In the genomic region with DNA sequence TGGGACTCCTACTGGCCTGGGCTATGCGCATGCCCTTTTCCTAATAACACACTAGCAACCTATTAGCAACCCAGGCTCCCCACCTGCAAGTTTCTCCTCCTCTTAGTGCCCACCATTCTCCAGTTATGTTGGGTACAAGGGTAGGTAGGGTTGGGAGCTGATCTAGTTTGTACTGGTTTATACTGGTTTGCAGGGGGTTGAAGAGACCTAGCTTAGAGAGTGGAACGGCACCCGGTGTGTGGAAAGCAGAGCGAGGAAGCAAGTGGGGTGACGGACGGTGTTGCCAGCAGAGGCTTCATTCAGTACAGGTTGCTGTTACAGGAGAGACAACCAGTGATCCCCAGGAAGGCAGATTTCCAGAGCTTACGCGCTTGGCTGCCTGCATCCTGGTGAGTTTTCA, we compare ENCODE assay signal across 8 mouse cellular contexts. TPM values are rescaled to one million over a fixed set of nuclear protein-coding genes. Genes with fewer than 3 reads are reported as not detected.
DNase-seq lines count a peak whose midpoint lies in the region; ATAC-seq and TF ChIP-seq lines count a peak whose summit lies in the region.
"Not testable (repeated sequence)": the region's sequence is repeated elsewhere in the genome, so short reads cannot be mapped to it uniquely, and the experiment has no call there.

A gene (plus strand): TSS at position 301 of the 400 bp plus-strand sequence.

- H3K27ac ChIP-seq in embryonic facial prominence, embryonic 13.5 days; limb, embryonic 14.5 days (replicated peaks; ENCODE audit: low read depth, low read length); midbrain, embryonic 10.5 days (replicated peaks); stomach, embryonic 15.5 days: not testable (repeated sequence)

- H3K27me3 ChIP-seq in Patski; embryonic facial prominence, embryonic 13.5 days; limb, embryonic 14.5 days (ENCODE audit: control insufficient read depth, insufficient read depth, low read length); midbrain, embryonic 10.5 days (ENCODE audit: low read depth, poor library complexity, severe bottlenecking); stomach, embryonic 15.5 days (replicated peaks): not testable (repeated sequence)

- CTCF ChIA-PET in Patski (lab: Charles Lee), result not testable (repeated sequence)

- TF ChIP-seq POLR2A in limb, embryonic 14.5 days (IDR thresholded peaks at IDR 0.05; ENCODE audit: borderline replicate concordance, extremely low read depth, insufficient read depth, insufficient read length), result not testable (repeated sequence)

- 100% methylated on average over 1 of the region's 8 CpGs for WGBS in embryonic facial prominence, embryonic 13.5 days
- 100% methylated on average over 1 of the region's 8 CpGs for WGBS in large intestine, adult 2 months
- no CpG with 5 or more reads among the region's 8 CpGs for WGBS in limb, embryonic 14.5 days
- 100% methylated on average over 1 of the region's 8 CpGs for WGBS in midbrain, embryonic 10.5 days
- WGBS in stomach, embryonic 15.5 days, result 88% methylated on average over 1 of the region's 8 CpGs

- H3K36me3 ChIP-seq in embryonic facial prominence, embryonic 13.5 days; limb, embryonic 14.5 days (ENCODE audit: control insufficient read depth, insufficient read depth, low read length); midbrain, embryonic 10.5 days; stomach, embryonic 15.5 days: not testable (repeated sequence)

- ATAC-seq in Patski; embryonic facial prominence, embryonic 13.5 days (ENCODE audit: insufficient number of reproducible peaks, insufficient read depth, low FRiP score, low TSS enrichment, low read depth); limb, embryonic 14.5 days (ENCODE audit: low FRiP score, low read depth); stomach, embryonic 15.5 days (ENCODE audit: insufficient read depth, low FRiP score, low read depth): not testable (repeated sequence)

- not testable (repeated sequence) for H3K9ac ChIP-seq in embryonic facial prominence, embryonic 13.5 days; limb, embryonic 14.5 days (ENCODE audit: low read depth, low read length, severe bottlenecking); stomach, embryonic 15.5 days

- H3K9me3 ChIP-seq in embryonic facial prominence, embryonic 13.5 days; limb, embryonic 14.5 days (ENCODE audit: control insufficient read depth, low read length); midbrain, embryonic 10.5 days (replicated peaks); stomach, embryonic 15.5 days: not testable (repeated sequence)

- not testable (repeated sequence) for H3K4me1 ChIP-seq in embryonic facial prominence, embryonic 13.5 days; limb, embryonic 14.5 days (ENCODE audit: control insufficient read depth, insufficient read depth, low read length); midbrain, embryonic 10.5 days; stomach, embryonic 15.5 days

- not testable (repeated sequence) for H3K4me3 ChIP-seq in embryonic facial prominence, embryonic 13.5 days; limb, embryonic 14.5 days (replicated peaks; ENCODE audit: low read length); midbrain, embryonic 10.5 days; stomach, embryonic 15.5 days (replicated peaks)

- TF ChIP-seq CTCF in Patski (IDR thresholded peaks at IDR 0.05), result not testable (repeated sequence)

- POLR2A ChIA-PET in Patski (lab: Charles Lee), result not testable (repeated sequence)

- H3K4me2 ChIP-seq in embryonic facial prominence, embryonic 13.5 days; limb, embryonic 14.5 days (replicated peaks; ENCODE audit: low read depth, low read length, severe bottlenecking); stomach, embryonic 15.5 days: not testable (repeated sequence)

- not testable (repeated sequence) for DNase-seq in Patski (ENCODE audit: low read depth, low spot score); gastrocnemius, postnatal 25 days; heart, postnatal 4 days; large intestine, adult 2 months (ENCODE audit: low read depth, low spot score); limb, embryonic 14.5 days (ENCODE audit: low spot score); midbrain, embryonic 10.5 days (ENCODE audit: low spot score)

- in situ Hi-C loops in Patski (cut with MboI; ENCODE audit: low pct_unique_long_range_greater_than_20kb), result not testable (repeated sequence)

RNA-seq across cellular contexts. Expression of the gene that starts here (rescaled TPM):
- polyA plus RNA-seq in Patski (2021), result 147 TPM
- 179 and 187 TPM in 2 replicates for polyA plus RNA-seq in embryonic facial prominence, embryonic 13.5 days (2015; fragmentation: Nextera tagmentation; extraction: Ambion mirVana)
- 10 to 100 TPM; 84.8 to 85.8 TPM for total RNA-seq in gastrocnemius, postnatal 25 days (2021)
- total RNA-seq in heart, postnatal 4 days (2021), result 100 to 1,000 TPM; 167 to 181 TPM
- 154 and 164 TPM in 2 replicates for polyA plus RNA-seq in large intestine, adult 2 months (2012; rRNA removed)
- 78.6 and 137 TPM in 2 replicates for polyA plus RNA-seq in limb, embryonic 14.5 days (2012; rRNA removed)
- 169 and 189 TPM in 2 replicates for polyA plus RNA-seq in limb, embryonic 14.5 days (2014; fragmentation: Nextera tagmentation; extraction: Ambion mirVana)
- polyA plus RNA-seq in midbrain, embryonic 10.5 days (2016; fragmentation: Nextera tagmentation; extraction: Ambion mirVana), result 128 TPM in 2 replicates
- 255 and 280 TPM in 2 replicates for polyA plus RNA-seq in stomach, embryonic 15.5 days (2015; fragmentation: Nextera tagmentation; extraction: Ambion mirVana)
